Mouse (Mus musculus): ENCODE measurements around the gene Mprip. TPM values are rescaled to one million over a fixed set of nuclear protein-coding genes. Genes with fewer than 3 reads are reported as not detected.

Gene Mprip
- polyA plus RNA-seq, 1 experiment = 221 TPM

DNA sequence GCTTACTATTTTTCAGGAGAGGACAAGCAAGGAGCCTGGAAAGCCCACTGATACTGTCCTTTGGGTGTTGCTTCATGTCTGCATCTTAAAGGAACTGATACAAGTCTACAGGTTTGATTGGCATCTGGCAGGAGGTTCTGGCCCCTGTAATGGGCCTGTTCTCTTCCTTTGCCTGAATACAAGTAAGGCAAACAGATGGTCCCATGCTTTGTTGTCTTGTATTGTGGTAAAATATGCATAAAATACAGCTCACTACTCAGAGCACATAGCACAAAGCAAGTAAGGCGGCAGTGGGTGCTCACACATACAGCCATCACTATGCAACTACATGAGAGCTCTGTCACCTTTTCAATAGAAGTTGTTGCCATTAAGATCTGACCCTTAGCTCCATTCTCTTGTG, 39.7 kb downstream of the Mprip start:
- WGBS = 92% methylated on average over 1 of the region's 1 CpGs
- Histone ChIP-seq H3K27ac (ENCODE audit: control insufficient read depth, insufficient read depth, low read length) (no peak overlapping the region), H3K4me3 (ENCODE audit: control insufficient read depth, insufficient read depth, low read length) (no peak overlapping the region), H3K4me1 (replicated peaks; ENCODE audit: control insufficient read depth, insufficient read depth, low read length) (0 out of 2 replicates have a peak, but pooled peaks cover 2% of the 10 kb centered on the region), H3K27me3 (ENCODE audit: control insufficient read depth, insufficient read depth, low read length) (no peaks in the 10 kb centered on the region), H3K36me3 (ENCODE audit: control insufficient read depth, insufficient read depth, low read length) (peaks cover 19% of the 10 kb centered on the region)
- DNase-seq = no peak
- no peak for TF ChIP-seq POLR2A (IDR thresholded peaks at IDR 0.05; ENCODE audit: control insufficient read depth, extremely low read depth, insufficient read depth, low read length, poor library complexity)
- TF ChIP-seq CTCF (IDR thresholded peaks at IDR 0.05; ENCODE audit: borderline replicate concordance, control insufficient read depth, extremely low read depth, insufficient read depth, low read length, poor library complexity) = no peak

GRCm38 (mm10) chr11:59705113-59705512, 44.0 kb downstream of the Mprip start:
- no peaks in the 10 kb centered on the region; the same call in none of the 2 replicates for H3K36me3 ChIP-seq (ENCODE audit: control insufficient read depth, insufficient read depth, low read length)
- 98% methylated on average over 2 of the region's 2 CpGs for WGBS

DNA sequence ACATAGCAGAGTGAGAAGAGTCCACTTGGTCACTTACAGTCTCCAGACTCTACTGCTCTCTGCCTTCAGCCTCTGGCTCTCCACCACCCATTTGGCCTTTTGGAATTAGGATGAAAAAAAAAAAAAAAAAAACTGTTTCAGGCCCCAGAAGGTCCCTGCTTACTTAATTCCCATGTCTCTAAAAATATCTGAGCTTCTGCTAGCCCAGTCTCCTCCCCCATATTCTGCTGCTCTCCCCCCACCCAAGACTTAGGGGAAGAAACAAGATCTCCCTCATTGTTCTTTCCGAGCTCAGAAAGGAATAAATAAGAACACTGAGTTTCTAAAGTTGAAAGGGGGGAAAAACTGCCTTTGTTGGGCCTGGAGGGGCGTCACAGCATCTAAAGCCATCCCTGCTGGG, 46.4 kb downstream of the Mprip start:
- no peak for DNase-seq
- Histone ChIP-seq H3K36me3 (ENCODE audit: control insufficient read depth, insufficient read depth, low read length) (no peaks in the 10 kb centered on the region; the same call in 1 of the 2 replicates), H3K27ac (ENCODE audit: control insufficient read depth, insufficient read depth, low read length) (no peak overlapping the region), H3K4me1 (replicated peaks; ENCODE audit: control insufficient read depth, insufficient read depth, low read length) (0 out of 2 replicates have a peak, but pooled peaks cover 4% of the 10 kb centered on the region), H3K27me3 (ENCODE audit: control insufficient read depth, insufficient read depth, low read length) (no peaks in the 10 kb centered on the region), H3K4me3 (ENCODE audit: control insufficient read depth, insufficient read depth, low read length) (no peak overlapping the region)
- 84% methylated on average over 2 of the region's 2 CpGs for WGBS
- TF ChIP-seq CTCF (IDR thresholded peaks at IDR 0.05; ENCODE audit: borderline replicate concordance, control insufficient read depth, extremely low read depth, insufficient read depth, low read length, poor library complexity) (no peak), POLR2A (IDR thresholded peaks at IDR 0.05; ENCODE audit: control insufficient read depth, extremely low read depth, insufficient read depth, low read length, poor library complexity) (no peak)

More at GRCm38 (mm10) chr11:59705113-59705512, 44.0 kb downstream of the Mprip start:
- H3K27me3 ChIP-seq (ENCODE audit: control insufficient read depth, insufficient read depth, low read length) = no peaks in the 10 kb centered on the region
- TF ChIP-seq POLR2A (IDR thresholded peaks at IDR 0.05; ENCODE audit: control insufficient read depth, extremely low read depth, insufficient read depth, low read length, poor library complexity) = no peak
- no peak for TF ChIP-seq CTCF (IDR thresholded peaks at IDR 0.05; ENCODE audit: borderline replicate concordance, control insufficient read depth, extremely low read depth, insufficient read depth, low read length, poor library complexity)
- no peak overlapping the region for H3K27ac ChIP-seq (ENCODE audit: control insufficient read depth, insufficient read depth, low read length)
- no peak for DNase-seq
- H3K4me3 ChIP-seq (ENCODE audit: control insufficient read depth, insufficient read depth, low read length) = no peak overlapping the region
- 0 out of 2 replicates have a peak, but pooled peaks cover 4% of the 10 kb centered on the region for H3K4me1 ChIP-seq (replicated peaks; ENCODE audit: control insufficient read depth, insufficient read depth, low read length)

- H3K4me3 ChIP-seq (ENCODE audit: control insufficient read depth, insufficient read depth, low read length) = no peak overlapping the region
- no peaks in the 10 kb centered on the region for H3K27me3 ChIP-seq (ENCODE audit: control insufficient read depth, insufficient read depth, low read length)
- H3K27ac ChIP-seq (ENCODE audit: control insufficient read depth, insufficient read depth, low read length) = no peak overlapping the region
- TF ChIP-seq POLR2A (IDR thresholded peaks at IDR 0.05; ENCODE audit: control insufficient read depth, extremely low read depth, insufficient read depth, low read length, poor library complexity) (no peak), CTCF (IDR thresholded peaks at IDR 0.05; ENCODE audit: borderline replicate concordance, control insufficient read depth, extremely low read depth, insufficient read depth, low read length, poor library complexity) (no peak)
- no peaks in the 10 kb centered on the region; the same call in 1 of the 2 replicates for H3K36me3 ChIP-seq (ENCODE audit: control insufficient read depth, insufficient read depth, low read length)
- DNase-seq = no peak
- 0 out of 2 replicates have a peak, but pooled peaks cover 4% of the 10 kb centered on the region for H3K4me1 ChIP-seq (replicated peaks; ENCODE audit: control insufficient read depth, insufficient read depth, low read length)
- WGBS = 88% methylated on average over 11 of the region's 11 CpGs
Observed at GRCm38 (mm10) chr11:59707931-59708611, 47.0 kb downstream of the Mprip start.

- 88% methylated on average over 3 of the region's 3 CpGs for WGBS
- Histone ChIP-seq H3K4me3 (ENCODE audit: control insufficient read depth, insufficient read depth, low read length) (no peak overlapping the region), H3K27me3 (ENCODE audit: control insufficient read depth, insufficient read depth, low read length) (no peaks in the 10 kb centered on the region), H3K4me1 (replicated peaks; ENCODE audit: control insufficient read depth, insufficient read depth, low read length) (peaks cover 2% of the 10 kb centered on the region; the same call in 1 of the 2 replicates), H3K27ac (ENCODE audit: control insufficient read depth, insufficient read depth, low read length) (no peak overlapping the region), H3K36me3 (ENCODE audit: control insufficient read depth, insufficient read depth, low read length) (no peaks in the 10 kb centered on the region)
- no peak for DNase-seq
- TF ChIP-seq CTCF (IDR thresholded peaks at IDR 0.05; ENCODE audit: borderline replicate concordance, control insufficient read depth, extremely low read depth, insufficient read depth, low read length, poor library complexity) (no peak), POLR2A (IDR thresholded peaks at IDR 0.05; ENCODE audit: control insufficient read depth, extremely low read depth, insufficient read depth, low read length, poor library complexity) (no peak)
Observed at GRCm38 (mm10) chr11:59715424-59715840, 54.3 kb downstream of the Mprip start.

DNA sequence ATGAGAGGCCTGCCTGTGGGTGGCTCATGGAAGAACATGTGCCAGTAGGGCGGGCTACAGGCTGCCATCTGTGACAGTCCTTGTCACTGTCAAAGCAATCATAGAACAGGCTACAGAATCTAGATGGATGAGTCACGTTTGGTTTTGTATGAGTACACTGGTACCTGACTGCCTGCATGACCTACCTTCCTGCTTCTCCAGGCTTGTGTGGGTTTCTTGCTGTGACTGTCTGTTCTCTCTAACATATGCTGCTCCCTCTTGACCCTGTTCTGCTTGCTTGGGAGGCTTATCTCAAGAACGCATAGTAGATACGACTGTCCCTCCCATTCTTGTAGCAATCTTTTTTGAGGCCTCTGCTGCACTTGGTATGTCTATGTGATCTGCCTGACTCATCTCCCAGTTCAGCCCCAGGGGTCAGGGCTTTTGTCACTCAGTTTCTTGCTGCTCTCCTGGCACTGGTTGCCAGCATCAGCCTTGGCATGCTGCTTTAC, 56.7 kb downstream of the Mprip start:
- Histone ChIP-seq H3K4me3 (ENCODE audit: control insufficient read depth, insufficient read depth, low read length) (no peak overlapping the region), H3K36me3 (ENCODE audit: control insufficient read depth, insufficient read depth, low read length) (no peaks in the 10 kb centered on the region), H3K27me3 (ENCODE audit: control insufficient read depth, insufficient read depth, low read length) (no peaks in the 10 kb centered on the region), H3K4me1 (replicated peaks; ENCODE audit: control insufficient read depth, insufficient read depth, low read length) (peaks cover 2% of the 10 kb centered on the region; the same call in 1 of the 2 replicates), H3K27ac (ENCODE audit: control insufficient read depth, insufficient read depth, low read length) (no peak overlapping the region)
- 95% methylated on average over 4 of the region's 4 CpGs for WGBS
- no peak for TF ChIP-seq POLR2A (IDR thresholded peaks at IDR 0.05; ENCODE audit: control insufficient read depth, extremely low read depth, insufficient read depth, low read length, poor library complexity)
- TF ChIP-seq CTCF (IDR thresholded peaks at IDR 0.05; ENCODE audit: borderline replicate concordance, control insufficient read depth, extremely low read depth, insufficient read depth, low read length, poor library complexity) = no peak
- no peak for DNase-seq

Measured in thymus, adult 2 months (tissue).